Comparison of ENCODE assay signal across 8 mouse cellular contexts in the genomic region with DNA sequence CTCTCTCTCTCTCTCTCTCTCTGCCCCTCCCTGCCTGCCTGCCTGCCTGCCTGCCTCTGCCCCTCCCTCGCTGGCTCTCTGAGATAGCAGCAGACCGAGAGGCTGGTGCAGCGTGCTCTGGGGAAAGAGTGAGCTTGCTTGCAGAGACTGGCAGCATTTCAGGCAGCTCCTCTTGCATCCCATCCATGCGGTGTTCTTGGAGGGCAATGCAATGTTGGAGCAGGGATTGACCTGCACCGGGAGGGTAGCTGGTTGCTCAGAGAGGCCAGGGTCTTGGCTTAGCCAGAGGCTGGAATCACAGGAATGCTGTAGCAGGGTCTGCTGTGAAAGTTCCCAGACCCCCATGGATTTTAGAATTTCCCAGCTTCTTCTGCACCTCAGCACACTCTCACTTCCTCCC.
DNase-seq lines count a peak whose midpoint lies in the region; ATAC-seq lines count a peak whose summit lies in the region.

No protein-coding gene starts in this region.

- WGBS in heart, embryonic 15.5 days = 3% methylated on average over 5 of the region's 5 CpGs
- WGBS in midbrain, embryonic 14.5 days = 5% methylated on average over 5 of the region's 5 CpGs

- peak overlapping the region; percentile 66 for H3K27ac ChIP-seq in heart, embryonic 15.5 days
- H3K27ac ChIP-seq in midbrain, embryonic 14.5 days (replicated peaks; ENCODE audit: low read depth, low read length) = no peak overlapping the region

- peak; percentile 86 for DNase-seq in heart, adult 11 months
- no peak for DNase-seq in heart, postnatal 25 days (ENCODE audit: low spot score)
- DNase-seq in embryo, embryonic 10 days (ENCODE audit: low spot score) = peak; percentile 56
- DNase-seq in left cerebral cortex, adult 11 months (ENCODE audit: low spot score) = peak; percentile 11
- peak; percentile 61 for DNase-seq in midbrain, embryonic 14.5 days
- DNase-seq in natural killer cell, adult 2 months (ENCODE audit: low spot score in 2 of 2) = no peak
- no peak for DNase-seq in thymus, adult 18-20 months

- peaks cover 49% of the 10 kb centered on the region for H3K4me1 ChIP-seq in heart, embryonic 15.5 days (replicated peaks)
- peaks cover 14% of the 10 kb centered on the region; the same call in 1 of the 2 replicates for H3K4me1 ChIP-seq in midbrain, embryonic 14.5 days (ENCODE audit: control insufficient read depth, insufficient read depth, low read length)

- no peaks in the 10 kb centered on the region for H3K9me3 ChIP-seq in heart, embryonic 15.5 days (replicated peaks)
- H3K9me3 ChIP-seq in midbrain, embryonic 14.5 days (ENCODE audit: control insufficient read depth, low read length) = no peaks in the 10 kb centered on the region

- peak overlapping the region; percentile 39 for H3K4me3 ChIP-seq in heart, embryonic 15.5 days
- H3K4me3 ChIP-seq in midbrain, embryonic 14.5 days (replicated peaks; ENCODE audit: low read depth, low read length) = 0 out of 2 replicates have a peak overlapping the region, but pooled peaks have one; percentile 9

- peak overlapping the region; percentile 31 for H3K9ac ChIP-seq in heart, embryonic 15.5 days
- H3K9ac ChIP-seq in midbrain, embryonic 14.5 days (replicated peaks; ENCODE audit: low read length) = no peak overlapping the region

- peak overlapping the region; percentile 61 for H3K4me2 ChIP-seq in heart, embryonic 15.5 days
- H3K4me2 ChIP-seq in midbrain, embryonic 14.5 days (ENCODE audit: low read length) = peak overlapping the region; percentile 40

- peak; percentile 50; the same call in 1 of the 2 replicates for ATAC-seq in heart, embryonic 15.5 days (replicated peaks; ENCODE audit: insufficient number of reproducible peaks, insufficient read depth, low FRiP score, low read depth)
- ATAC-seq in midbrain, embryonic 14.5 days (ENCODE audit: low FRiP score, low TSS enrichment) = no peak

- intact Hi-C loops in heart, postnatal 25 days (cut with DNase I) = no loop called here

- no peaks in the 10 kb centered on the region for H3K27me3 ChIP-seq in heart, embryonic 15.5 days
- H3K27me3 ChIP-seq in midbrain, embryonic 14.5 days (ENCODE audit: control insufficient read depth, insufficient read depth, low read length) = no peaks in the 10 kb centered on the region

- H3K36me3 ChIP-seq in heart, embryonic 15.5 days = no peaks in the 10 kb centered on the region
- H3K36me3 ChIP-seq in midbrain, embryonic 14.5 days (ENCODE audit: control insufficient read depth, insufficient read depth, low read length) = no peaks in the 10 kb centered on the region

Comparison
In these comparisons a context has a peak if more than half of its experiments do, and no peak if none do; other contexts are left out.
1. DNase-seq: peak in heart, adult 11 months (single experiment), embryo, embryonic 10 days (single experiment), left cerebral cortex, adult 11 months (single experiment) and midbrain, embryonic 14.5 days (single experiment); none in heart, postnatal 25 days (single experiment), natural killer cell, adult 2 months (0 of 2) and thymus, adult 18-20 months (0 of 2).